Mouse (Mus musculus): ENCODE data around the gene Maml3. TPM values are rescaled to one million over a fixed set of nuclear protein-coding genes. Genes with fewer than 3 reads are reported as not detected.

Gene Maml3
- polyA plus RNA-seq, 1 experiment from 2014 or later, result 5.0 TPM

DNA sequence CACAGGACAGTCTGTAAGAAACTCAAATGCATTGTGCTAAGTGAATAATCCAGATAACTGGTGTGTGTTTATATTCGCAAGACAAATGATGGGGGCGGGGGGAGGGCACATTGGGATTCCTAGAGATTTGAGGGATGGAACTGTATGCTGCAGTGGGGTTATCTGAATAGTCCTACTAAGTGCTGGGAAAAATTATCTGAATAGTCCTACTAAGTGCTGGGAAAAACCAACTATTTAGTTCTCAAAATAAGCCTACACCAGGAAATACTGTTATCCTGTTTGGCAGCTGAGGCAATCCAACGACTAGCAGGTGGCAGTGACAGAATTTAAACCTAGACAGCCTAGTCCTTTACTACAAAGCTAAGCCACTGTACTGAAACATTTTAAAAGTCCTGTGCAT is 62.2 kb downstream of the Maml3 start:
- Histone ChIP-seq H3K4me1 (replicated peaks; ENCODE audit: control insufficient read depth, insufficient read depth, low read length) (peaks cover 40% of the 10 kb centered on the region), H3K9me3 (ENCODE audit: control insufficient read depth, low read length) (no peaks in the 10 kb centered on the region), H3K27ac (ENCODE audit: low read length) (no peak overlapping the region), H3K4me2 (ENCODE audit: low read length) (no peak overlapping the region), H3K9ac (replicated peaks; ENCODE audit: low read depth, low read length) (no peak overlapping the region), H3K27me3 (replicated peaks; ENCODE audit: control insufficient read depth, insufficient read depth, low read length) (no peaks in the 10 kb centered on the region), H3K36me3 (ENCODE audit: control insufficient read depth, insufficient read depth) (no peaks in the 10 kb centered on the region), H3K4me3 (replicated peaks; ENCODE audit: low read length) (no peak overlapping the region)
- no peak for ATAC-seq
- 81% methylated on average over 3 of the region's 3 CpGs for WGBS

DNA sequence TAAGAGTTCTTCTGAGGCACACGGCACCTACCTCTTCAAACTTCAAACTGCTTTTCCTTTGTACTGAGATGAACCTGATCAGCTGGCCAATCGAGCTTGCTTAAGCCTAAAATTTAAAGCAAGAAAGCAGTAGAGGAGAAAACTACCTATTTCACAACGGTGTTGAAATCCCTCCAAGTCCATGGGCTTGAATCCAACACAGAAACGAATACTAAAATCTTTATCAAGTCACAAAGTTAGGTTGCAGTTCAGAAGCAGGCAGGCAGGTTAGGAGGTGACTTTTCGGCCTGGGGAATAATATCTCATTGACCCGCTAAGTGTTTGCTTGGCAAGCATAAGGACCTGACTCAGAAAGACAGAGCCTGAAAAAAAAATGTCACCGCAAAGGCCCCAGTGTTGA is 64.9 kb downstream of the Maml3 start:
- no peaks in the 10 kb centered on the region for H3K27me3 ChIP-seq (replicated peaks; ENCODE audit: control insufficient read depth, insufficient read depth, low read length)
- H3K9ac ChIP-seq (replicated peaks; ENCODE audit: low read depth, low read length), result no peak overlapping the region
- ATAC-seq, result no peak
- no peak overlapping the region for H3K27ac ChIP-seq (ENCODE audit: low read length)
- H3K4me2 ChIP-seq (ENCODE audit: low read length), result no peak overlapping the region
- no peak overlapping the region for H3K4me3 ChIP-seq (replicated peaks; ENCODE audit: low read length)
- no peaks in the 10 kb centered on the region for H3K9me3 ChIP-seq (ENCODE audit: control insufficient read depth, low read length)
- WGBS, result 79% methylated on average over 7 of the region's 7 CpGs
- peaks cover 15% of the 10 kb centered on the region for H3K4me1 ChIP-seq (replicated peaks; ENCODE audit: control insufficient read depth, insufficient read depth, low read length)
- no peaks in the 10 kb centered on the region for H3K36me3 ChIP-seq (ENCODE audit: control insufficient read depth, insufficient read depth)

DNA sequence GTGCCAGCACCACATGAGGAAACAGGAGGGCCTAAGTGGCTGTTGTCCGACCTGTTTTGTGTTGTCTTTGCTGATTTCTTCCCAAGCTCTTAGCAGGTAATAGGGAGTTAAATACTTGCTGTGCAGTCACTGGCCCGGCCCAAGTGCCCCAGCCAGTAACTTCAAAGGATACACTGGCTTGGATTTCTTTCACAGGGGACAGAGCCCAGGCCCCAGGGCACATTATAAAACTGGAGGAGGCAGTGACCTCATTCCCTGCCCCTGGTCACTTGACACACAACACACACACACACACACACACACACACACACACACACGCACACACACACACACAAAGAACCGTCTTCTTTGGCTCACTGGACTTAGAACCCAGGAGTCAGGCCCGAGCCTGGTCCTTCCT is 67.6 kb downstream of the Maml3 start:
- WGBS, result 61% methylated on average over 5 of the region's 5 CpGs
- Histone ChIP-seq H3K4me1 (replicated peaks; ENCODE audit: control insufficient read depth, insufficient read depth, low read length) (0 out of 2 replicates have a peak, but pooled peaks cover 2% of the 10 kb centered on the region), H3K9me3 (ENCODE audit: control insufficient read depth, low read length) (no peaks in the 10 kb centered on the region), H3K27me3 (replicated peaks; ENCODE audit: control insufficient read depth, insufficient read depth, low read length) (no peaks in the 10 kb centered on the region), H3K4me3 (replicated peaks; ENCODE audit: low read length) (no peak overlapping the region), H3K27ac (ENCODE audit: low read length) (no peak overlapping the region), H3K9ac (replicated peaks; ENCODE audit: low read depth, low read length) (no peak overlapping the region), H3K4me2 (ENCODE audit: low read length) (no peak overlapping the region), H3K36me3 (ENCODE audit: control insufficient read depth, insufficient read depth) (no peaks in the 10 kb centered on the region)
- no peak for ATAC-seq

DNA sequence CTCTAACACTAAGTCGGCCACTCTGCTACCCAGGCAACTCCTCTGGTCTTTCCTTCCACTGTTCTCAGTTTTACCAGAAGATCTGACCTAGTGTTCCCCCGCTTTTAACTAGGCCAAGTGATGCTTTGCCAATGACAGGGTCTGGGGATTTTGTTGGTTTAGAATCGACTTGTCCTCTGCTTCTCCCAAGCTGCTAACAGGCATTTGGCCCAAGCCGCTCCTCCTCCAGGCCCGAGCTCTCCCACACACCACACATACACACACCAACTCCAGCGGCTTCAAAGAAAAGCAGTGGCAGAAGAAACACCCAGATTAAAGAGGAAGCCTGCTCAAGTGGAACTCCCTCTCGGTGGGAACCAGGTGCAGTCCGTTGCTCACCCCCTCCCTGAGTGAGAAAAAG is 69.5 kb downstream of the Maml3 start:
- Histone ChIP-seq H3K36me3 (ENCODE audit: control insufficient read depth, insufficient read depth) (no peaks in the 10 kb centered on the region), H3K4me2 (ENCODE audit: low read length) (no peak overlapping the region), H3K9ac (replicated peaks; ENCODE audit: low read depth, low read length) (no peak overlapping the region), H3K27ac (ENCODE audit: low read length) (no peak overlapping the region), H3K4me1 (replicated peaks; ENCODE audit: control insufficient read depth, insufficient read depth, low read length) (0 out of 2 replicates have a peak, but pooled peaks cover 2% of the 10 kb centered on the region), H3K9me3 (ENCODE audit: control insufficient read depth, low read length) (no peaks in the 10 kb centered on the region), H3K4me3 (replicated peaks; ENCODE audit: low read length) (no peak overlapping the region), H3K27me3 (replicated peaks; ENCODE audit: control insufficient read depth, insufficient read depth, low read length) (no peaks in the 10 kb centered on the region)
- no peak for ATAC-seq
- 47% methylated on average over 8 of the region's 8 CpGs for WGBS

DNA sequence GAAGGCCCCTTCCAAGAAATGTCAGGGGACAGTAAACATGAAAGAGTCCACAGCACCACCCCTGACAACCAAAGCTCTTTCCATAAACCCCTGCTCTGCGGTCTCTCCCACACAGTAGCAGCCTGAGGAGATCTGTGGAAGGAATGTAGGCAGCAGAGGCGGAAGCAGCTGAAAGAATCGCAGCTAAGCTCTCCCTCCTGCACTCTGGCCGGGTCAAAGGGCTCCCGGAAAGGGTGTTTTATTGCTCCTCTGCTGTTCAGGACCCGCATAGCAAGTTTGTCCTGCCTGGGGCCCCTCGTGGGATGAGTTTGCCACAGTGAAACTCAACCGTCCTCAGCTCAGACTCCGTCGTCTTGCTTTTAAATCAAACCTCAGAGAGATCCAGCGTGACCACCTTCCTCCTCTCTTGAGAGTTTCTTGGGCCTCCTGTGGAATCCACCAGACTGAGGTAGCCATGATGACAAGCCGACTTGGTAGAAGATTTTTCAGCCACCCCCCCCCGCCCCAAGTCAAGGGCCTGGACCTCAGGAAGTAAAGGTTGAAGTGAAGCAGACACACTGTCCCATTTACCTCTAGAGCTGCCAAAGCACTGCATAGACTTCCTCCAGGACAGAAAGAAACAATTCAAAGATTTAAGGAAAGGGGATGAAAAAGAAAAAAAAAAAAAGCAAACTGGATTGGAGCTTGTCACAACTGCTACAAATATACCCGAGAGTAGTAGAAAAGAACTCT is 70.9 kb downstream of the Maml3 start:
- 43% methylated on average over 14 of the region's 14 CpGs for WGBS
- H3K36me3 ChIP-seq (ENCODE audit: control insufficient read depth, insufficient read depth), result no peaks in the 10 kb centered on the region
- H3K9ac ChIP-seq (replicated peaks; ENCODE audit: low read depth, low read length), result no peak overlapping the region
- H3K4me1 ChIP-seq (replicated peaks; ENCODE audit: control insufficient read depth, insufficient read depth, low read length), result 0 out of 2 replicates have a peak, but pooled peaks cover 2% of the 10 kb centered on the region
- no peak overlapping the region for H3K4me2 ChIP-seq (ENCODE audit: low read length)
- no peaks in the 10 kb centered on the region for H3K27me3 ChIP-seq (replicated peaks; ENCODE audit: control insufficient read depth, insufficient read depth, low read length)
- H3K27ac ChIP-seq (ENCODE audit: low read length), result no peak overlapping the region
- no peak overlapping the region for H3K4me3 ChIP-seq (replicated peaks; ENCODE audit: low read length)
- no peak for ATAC-seq
- H3K9me3 ChIP-seq (ENCODE audit: control insufficient read depth, low read length), result no peaks in the 10 kb centered on the region

DNA sequence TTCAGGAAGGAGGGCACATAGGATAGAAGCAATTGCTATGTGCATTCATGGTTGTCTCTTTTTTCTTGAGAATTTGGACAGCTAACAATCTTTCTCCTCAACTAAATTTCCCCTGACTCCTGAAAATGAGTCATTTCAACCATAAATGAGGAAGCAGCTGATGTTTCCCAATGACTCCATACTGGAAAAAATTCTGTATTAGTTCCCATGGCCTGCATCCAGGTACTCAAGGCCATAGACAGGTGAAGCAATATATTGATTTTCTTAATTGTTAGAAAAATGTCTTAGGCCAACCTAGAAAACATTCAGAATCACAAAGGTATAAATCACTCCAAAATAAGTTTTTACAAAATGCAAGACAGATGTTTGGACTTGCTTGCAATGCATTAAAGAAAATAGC is 73.5 kb downstream of the Maml3 start:
- Histone ChIP-seq H3K4me3 (replicated peaks; ENCODE audit: low read length) (no peak overlapping the region), H3K27ac (ENCODE audit: low read length) (no peak overlapping the region), H3K27me3 (replicated peaks; ENCODE audit: control insufficient read depth, insufficient read depth, low read length) (no peaks in the 10 kb centered on the region), H3K9me3 (ENCODE audit: control insufficient read depth, low read length) (no peaks in the 10 kb centered on the region), H3K4me2 (ENCODE audit: low read length) (no peak overlapping the region), H3K9ac (replicated peaks; ENCODE audit: low read depth, low read length) (no peak overlapping the region), H3K4me1 (replicated peaks; ENCODE audit: control insufficient read depth, insufficient read depth, low read length) (0 out of 2 replicates have a peak, but pooled peaks cover 2% of the 10 kb centered on the region), H3K36me3 (ENCODE audit: control insufficient read depth, insufficient read depth) (no peaks in the 10 kb centered on the region)
- ATAC-seq, result no peak

DNA sequence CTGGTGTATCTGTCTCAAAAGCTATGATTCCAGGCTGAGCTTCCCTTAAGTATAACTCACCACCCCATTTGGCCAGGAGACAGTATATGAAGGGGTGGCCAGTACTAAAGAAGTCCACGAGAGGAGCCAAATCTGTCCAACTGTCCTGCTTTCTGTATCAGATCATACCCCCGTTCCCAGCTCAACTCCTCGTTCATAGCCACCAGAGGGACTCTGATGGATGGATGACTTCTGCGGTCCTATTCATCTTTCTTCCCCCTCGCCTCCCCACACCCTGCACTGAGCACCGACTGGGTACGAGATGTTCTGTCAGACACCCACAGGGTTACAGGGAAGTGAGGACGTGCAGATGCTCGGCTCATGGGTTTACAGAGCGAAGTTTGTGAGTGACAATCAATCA is 74.8 kb downstream of the Maml3 start:
- Histone ChIP-seq H3K9ac (replicated peaks; ENCODE audit: low read depth, low read length) (no peak overlapping the region), H3K27me3 (replicated peaks; ENCODE audit: control insufficient read depth, insufficient read depth, low read length) (no peaks in the 10 kb centered on the region), H3K4me1 (replicated peaks; ENCODE audit: control insufficient read depth, insufficient read depth, low read length) (no peaks in the 10 kb centered on the region), H3K27ac (ENCODE audit: low read length) (no peak overlapping the region), H3K4me2 (ENCODE audit: low read length) (no peak overlapping the region), H3K36me3 (ENCODE audit: control insufficient read depth, insufficient read depth) (no peaks in the 10 kb centered on the region), H3K9me3 (ENCODE audit: control insufficient read depth, low read length) (no peaks in the 10 kb centered on the region), H3K4me3 (replicated peaks; ENCODE audit: low read length) (no peak overlapping the region)
- ATAC-seq, result no peak
- WGBS, result 81% methylated on average over 10 of the region's 10 CpGs

DNA sequence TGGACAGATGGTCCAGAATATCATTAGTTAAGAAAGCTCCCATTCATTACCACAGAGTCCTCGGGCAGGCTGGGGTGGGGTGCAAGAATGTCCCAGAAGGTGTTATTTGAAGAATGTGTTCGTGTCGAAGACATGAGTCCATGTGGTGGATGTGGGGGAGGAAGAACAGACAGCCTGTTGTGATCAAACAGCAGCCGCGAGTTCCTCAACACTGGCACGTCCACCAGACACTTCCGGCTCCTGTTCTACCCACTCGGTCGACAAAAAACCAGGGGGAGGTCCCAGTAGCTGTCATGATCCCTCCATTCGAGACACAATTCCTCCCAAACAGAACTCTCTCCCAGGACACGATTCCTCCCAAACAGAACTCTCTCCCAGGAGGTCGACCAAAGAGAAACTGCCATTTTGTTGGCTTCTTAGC is 75.2 kb downstream of the Maml3 start:
- 55% methylated on average over 12 of the region's 12 CpGs for WGBS
- Histone ChIP-seq H3K27ac (ENCODE audit: low read length) (no peak overlapping the region), H3K9ac (replicated peaks; ENCODE audit: low read depth, low read length) (no peak overlapping the region), H3K9me3 (ENCODE audit: control insufficient read depth, low read length) (no peaks in the 10 kb centered on the region), H3K27me3 (replicated peaks; ENCODE audit: control insufficient read depth, insufficient read depth, low read length) (no peaks in the 10 kb centered on the region), H3K4me1 (replicated peaks; ENCODE audit: control insufficient read depth, insufficient read depth, low read length) (no peaks in the 10 kb centered on the region), H3K36me3 (ENCODE audit: control insufficient read depth, insufficient read depth) (no peaks in the 10 kb centered on the region), H3K4me3 (replicated peaks; ENCODE audit: low read length) (no peak overlapping the region), H3K4me2 (ENCODE audit: low read length) (no peak overlapping the region)
- ATAC-seq, result no peak

DNA sequence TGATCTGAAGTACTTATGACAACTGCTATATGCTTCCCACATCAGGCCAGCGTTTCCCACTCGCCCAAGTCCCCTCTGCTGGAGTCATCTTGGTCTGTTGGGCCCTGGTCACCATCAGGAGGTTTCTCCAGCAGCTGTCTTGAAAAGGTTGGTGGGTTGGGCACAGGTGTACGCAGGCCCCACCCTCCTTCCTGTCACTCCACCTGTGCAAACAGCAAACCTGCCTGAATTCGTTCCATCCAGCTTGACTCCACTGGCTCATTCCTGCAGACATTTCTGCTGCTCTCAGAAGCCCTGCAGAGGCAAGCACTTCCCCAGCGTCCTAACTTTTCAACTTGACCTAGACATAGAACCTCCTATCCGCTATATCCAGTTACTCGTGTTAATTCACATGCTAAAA is 76.9 kb downstream of the Maml3 start:
- Histone ChIP-seq H3K36me3 (ENCODE audit: control insufficient read depth, insufficient read depth) (no peaks in the 10 kb centered on the region), H3K4me2 (ENCODE audit: low read length) (no peak overlapping the region), H3K9ac (replicated peaks; ENCODE audit: low read depth, low read length) (no peak overlapping the region), H3K9me3 (ENCODE audit: control insufficient read depth, low read length) (no peaks in the 10 kb centered on the region), H3K4me1 (replicated peaks; ENCODE audit: control insufficient read depth, insufficient read depth, low read length) (no peaks in the 10 kb centered on the region), H3K4me3 (replicated peaks; ENCODE audit: low read length) (no peak overlapping the region), H3K27me3 (replicated peaks; ENCODE audit: control insufficient read depth, insufficient read depth, low read length) (no peaks in the 10 kb centered on the region), H3K27ac (ENCODE audit: low read length) (no peak overlapping the region)
- WGBS, result 77% methylated on average over 7 of the region's 7 CpGs
- ATAC-seq, result no peak

DNA sequence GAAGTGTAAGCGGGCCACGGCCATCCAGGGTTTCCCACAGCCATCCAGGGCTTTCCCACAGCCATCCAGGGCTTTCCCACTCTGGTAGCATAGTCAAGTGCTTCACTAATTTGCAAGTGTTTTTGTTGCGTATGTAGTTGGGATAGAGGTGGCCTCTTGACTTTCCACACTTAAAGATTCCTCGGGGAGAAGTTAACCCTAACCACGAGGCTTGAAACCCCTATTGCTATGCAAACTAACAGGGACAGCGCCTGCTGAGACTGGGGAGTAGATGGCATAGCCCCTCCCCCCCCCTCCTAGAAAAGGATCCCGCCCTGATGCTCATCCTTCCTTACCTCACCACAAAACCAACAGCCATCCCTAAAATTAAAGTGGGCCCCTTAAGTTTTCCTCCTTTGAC is 82.4 kb downstream of the Maml3 start:
- H3K36me3 ChIP-seq (ENCODE audit: control insufficient read depth, insufficient read depth), result no peaks in the 10 kb centered on the region
- no peaks in the 10 kb centered on the region for H3K9me3 ChIP-seq (ENCODE audit: control insufficient read depth, low read length)
- no peak overlapping the region for H3K4me2 ChIP-seq (ENCODE audit: low read length)
- no peak overlapping the region for H3K4me3 ChIP-seq (replicated peaks; ENCODE audit: low read length)
- H3K27ac ChIP-seq (ENCODE audit: low read length), result no peak overlapping the region
- ATAC-seq, result no peak
- no peak overlapping the region for H3K9ac ChIP-seq (replicated peaks; ENCODE audit: low read depth, low read length)
- 40% methylated on average over 7 of the region's 7 CpGs for WGBS
- H3K27me3 ChIP-seq (replicated peaks; ENCODE audit: control insufficient read depth, insufficient read depth, low read length), result no peaks in the 10 kb centered on the region
- no peaks in the 10 kb centered on the region; the same call in 1 of the 2 replicates for H3K4me1 ChIP-seq (replicated peaks; ENCODE audit: control insufficient read depth, insufficient read depth, low read length)
